Mouse (Mus musculus) forebrain, embryonic 14.5 days (tissue): ENCODE results near the gene Fitm2. TPM values are rescaled to one million over a fixed set of nuclear protein-coding genes. Genes with fewer than 3 reads are reported as not detected.

Source experiments
- ATAC-seq: fragments of 200-750 bp; cut with Nextera tagmentation; 2 replicates; pipeline ENCODE4 v1.8.0; 2017; ENCODE audit warnings: mild to moderate bottlenecking, moderate library complexity
- DNase-seq: peaks from one replicate; pipeline ENCODE4 v3.0.0-alpha.2; 2015; ENCODE audit warnings: low spot score
- H3K27ac ChIP-seq: fragments of 300-500 bp; sonication (generic); 2 replicates; pipeline ENCODE4 v1.5.1; 2014; ENCODE audit warnings: low read depth, mild to moderate bottlenecking, control low read depth, low read length, moderate library complexity
- H3K27me3 ChIP-seq: fragments of 300-500 bp; sonication (generic); replicated peaks from 2 replicates; pipeline ENCODE4 v1.6.1; 2014; ENCODE audit warnings: low read length, control low read depth, mixed read lengths; ENCODE audit not compliant: control insufficient read depth, insufficient read depth
- H3K36me3 ChIP-seq: fragments of 300-500 bp; sonication (generic); 2 replicates; pipeline ENCODE4 v1.6.1; 2014; ENCODE audit warnings: low read length, control low read depth; ENCODE audit not compliant: control insufficient read depth, insufficient read depth
- H3K4me1 ChIP-seq: fragments of 300-500 bp; sonication (generic); 2 replicates; pipeline ENCODE4 v1.6.1; 2014; ENCODE audit warnings: antibody characterized with exemption, low read length, control low read depth; ENCODE audit not compliant: control insufficient read depth, insufficient read depth
- H3K4me2 ChIP-seq: fragments of 300-500 bp; sonication (generic); 2 replicates; pipeline ENCODE4 v1.6.1; 2014; ENCODE audit warnings: mild to moderate bottlenecking, control low read depth, low read length
- H3K4me3 ChIP-seq: fragments of 300-500 bp; sonication (generic); 2 replicates; pipeline ENCODE4 v1.5.1; 2014; ENCODE audit warnings: low read depth, low read length, control low read depth
- H3K9ac ChIP-seq: fragments of 300-500 bp; sonication (generic); 2 replicates; pipeline ENCODE4 v1.6.1; 2014; ENCODE audit warnings: mild to moderate bottlenecking, low read length, control low read depth, moderate library complexity
- H3K9me3 ChIP-seq: fragments of 300-500 bp; sonication (generic); replicated peaks from 2 replicates; pipeline ENCODE4 v1.6.1; 2016; ENCODE audit warnings: low read length, control low read depth, mixed read lengths; ENCODE audit not compliant: control insufficient read depth
- WGBS: fragments of 180-500 bp; shearing (Covaris S2); extraction: QIAGEN DNeasy Blood & Tissue Kit; methylation state at CpG from one replicate; pipeline ENCODE4 v1.1.7; 2014; 5-methylcytosine and 5-hydroxymethylcytosine counted together
- polyA plus RNA-seq: library from polyadenylated mRNA; unstranded; fragments of >200 nt; fragmentation: Nextera tagmentation; extraction: Ambion mirVana; gene quantifications from 2 replicates; pipeline ENCODE4 v1.2.1, GENCODE M21; 2014

The Fitm2 gene
- 8.6 and 10.4 TPM in 2 replicates for polyA plus RNA-seq

- 1% methylated on average over 30 of the region's 30 CpGs for WGBS
- Histone ChIP-seq H3K36me3 (peaks cover 19% of the 10 kb centered on the region; the same call in 1 of the 2 replicates), H3K9ac (peak within 1 kb of the TSS; percentile 82)
Measured at GRCm38 (mm10) chr2:163472466-163472851, at the start of gene Fitm2. Gene Fitm2, minus strand, starts transcription at chr2:163472629.

GRCm38 (mm10) chr2:163506300-163507004 is 34.0 kb upstream of the Fitm2 start, which contains the start of gene Hnf4a:
Gene Hnf4a, plus strand, starts transcription at chr2:163506808.
- Histone ChIP-seq H3K9me3 (no peaks in the 10 kb centered on the region), H3K4me2 (no peak within 1 kb of the TSS), H3K4me3 (no peak within 1 kb of the TSS), H3K36me3 (no peaks in the 10 kb centered on the region), H3K27me3 (no peaks in the 10 kb centered on the region), H3K4me1 (no peaks in the 10 kb centered on the region), H3K27ac (no peak within 1 kb of the TSS), H3K9ac (no peak within 1 kb of the TSS)
- DNase-seq = no peak
- ATAC-seq = no peak
- 90% methylated on average over 10 of the region's 10 CpGs for WGBS

More at GRCm38 (mm10) chr2:163472466-163472851, at the start of gene Fitm2:
- peak; percentile 95 for ATAC-seq
- DNase-seq = peak; percentile 96
- no peaks in the 10 kb centered on the region for H3K9me3 ChIP-seq
- 0 out of 2 replicates have a peak within 1 kb of the TSS, but pooled peaks have one; percentile 33 for H3K27ac ChIP-seq
- H3K4me2 ChIP-seq = peak within 1 kb of the TSS; percentile 69
- H3K4me1 ChIP-seq = peaks cover 8% of the 10 kb centered on the region
- no peaks in the 10 kb centered on the region for H3K27me3 ChIP-seq
- peak within 1 kb of the TSS; percentile 87 for H3K4me3 ChIP-seq

GRCm38 (mm10) chr2:163503191-163503590 is 30.8 kb upstream of the Fitm2 start:
- no peaks in the 10 kb centered on the region for H3K9me3 ChIP-seq
- WGBS = 84% methylated on average over 7 of the region's 7 CpGs
- no peaks in the 10 kb centered on the region for H3K4me1 ChIP-seq
- no peaks in the 10 kb centered on the region for H3K27me3 ChIP-seq
- ATAC-seq (no peak), DNase-seq (no peak)
- H3K4me2 ChIP-seq = no peak overlapping the region
- no peak overlapping the region for H3K27ac ChIP-seq
- H3K36me3 ChIP-seq = no peaks in the 10 kb centered on the region
- H3K9ac ChIP-seq = no peak overlapping the region
- no peak overlapping the region for H3K4me3 ChIP-seq

GRCm38 (mm10) chr2:163502219-163502618 is 29.8 kb upstream of the Fitm2 start:
- H3K9me3 ChIP-seq = no peaks in the 10 kb centered on the region
- no peak for ATAC-seq
- no peak for DNase-seq

GRCm38 (mm10) chr2:163494456-163494855 is 22.0 kb upstream of the Fitm2 start:
- Histone ChIP-seq H3K4me3 (no peak overlapping the region), H3K9ac (no peak overlapping the region), H3K27ac (no peak overlapping the region), H3K4me2 (no peak overlapping the region), H3K27me3 (no peaks in the 10 kb centered on the region), H3K36me3 (no peaks in the 10 kb centered on the region), H3K9me3 (no peaks in the 10 kb centered on the region), H3K4me1 (no peaks in the 10 kb centered on the region)
- WGBS = 52% methylated on average over 6 of the region's 6 CpGs
- DNase-seq (no peak), ATAC-seq (no peak)

More at GRCm38 (mm10) chr2:163502219-163502618, 29.8 kb upstream of the Fitm2 start:
- no peak overlapping the region for H3K9ac ChIP-seq
- H3K36me3 ChIP-seq = no peaks in the 10 kb centered on the region
- H3K4me2 ChIP-seq = no peak overlapping the region
- H3K4me3 ChIP-seq = no peak overlapping the region
- no peaks in the 10 kb centered on the region for H3K4me1 ChIP-seq
- 75% methylated on average over 2 of the region's 2 CpGs for WGBS
- H3K27me3 ChIP-seq = no peaks in the 10 kb centered on the region
- H3K27ac ChIP-seq = no peak overlapping the region

- no peak overlapping the region for H3K9ac ChIP-seq
- DNase-seq (no peak), ATAC-seq (no peak)
- H3K36me3 ChIP-seq = no peaks in the 10 kb centered on the region
- WGBS = 52% methylated on average over 5 of the region's 5 CpGs
- H3K4me1 ChIP-seq = no peaks in the 10 kb centered on the region
- H3K4me2 ChIP-seq = no peak overlapping the region
- H3K27ac ChIP-seq = no peak overlapping the region
- no peak overlapping the region for H3K4me3 ChIP-seq
- no peaks in the 10 kb centered on the region for H3K9me3 ChIP-seq
- no peaks in the 10 kb centered on the region for H3K27me3 ChIP-seq
Measured at GRCm38 (mm10) chr2:163493976-163494375, 21.5 kb upstream of the Fitm2 start.

- Histone ChIP-seq H3K4me3 (no peak overlapping the region), H3K36me3 (no peaks in the 10 kb centered on the region), H3K4me1 (no peaks in the 10 kb centered on the region), H3K4me2 (no peak overlapping the region), H3K9me3 (no peaks in the 10 kb centered on the region), H3K27ac (no peak overlapping the region), H3K27me3 (no peaks in the 10 kb centered on the region), H3K9ac (no peak overlapping the region)
- 11% methylated on average over 5 of the region's 5 CpGs for WGBS
- ATAC-seq (no peak), DNase-seq (no peak)
Measured at GRCm38 (mm10) chr2:163493031-163493430, 20.6 kb upstream of the Fitm2 start.

GRCm38 (mm10) chr2:163492018-163492417 is 19.6 kb upstream of the Fitm2 start, which contains the start of gene R3hdml:
Gene R3hdml, plus strand, starts transcription at chr2:163492318.
- Histone ChIP-seq H3K4me2 (no peak within 1 kb of the TSS), H3K9me3 (no peaks in the 10 kb centered on the region), H3K36me3 (no peaks in the 10 kb centered on the region), H3K9ac (no peak within 1 kb of the TSS), H3K4me3 (no peak within 1 kb of the TSS), H3K27me3 (no peaks in the 10 kb centered on the region), H3K4me1 (no peaks in the 10 kb centered on the region), H3K27ac (no peak within 1 kb of the TSS)
- DNase-seq (no peak), ATAC-seq (no peak)
- 75% methylated on average over 5 of the region's 5 CpGs for WGBS

- ATAC-seq = peak; percentile 54; the same call in 1 of the 2 replicates
- no peak overlapping the region for H3K9ac ChIP-seq
- no peak overlapping the region for H3K4me3 ChIP-seq
- 66% methylated on average over 7 of the region's 7 CpGs for WGBS
- DNase-seq = peak; percentile 60
- H3K27me3 ChIP-seq = no peaks in the 10 kb centered on the region
- H3K27ac ChIP-seq = no peak overlapping the region
- H3K4me2 ChIP-seq = no peak overlapping the region
- no peaks in the 10 kb centered on the region for H3K36me3 ChIP-seq
- H3K4me1 ChIP-seq = no peaks in the 10 kb centered on the region
- no peaks in the 10 kb centered on the region for H3K9me3 ChIP-seq
Measured at GRCm38 (mm10) chr2:163491351-163491750, 18.9 kb upstream of the Fitm2 start.
